Mouse (Mus musculus) B cell, adult 62 days (primary cell): Measurements from ENCODE around the gene Rnaseh2c. TPM values are rescaled to one million over a fixed set of nuclear protein-coding genes. Genes with fewer than 3 reads are reported as not detected.

ENCODE experiments used
- total RNA-seq: library from RNA; stranded (reverse); gene quantifications from 4 replicates; pipeline ENCODE4 v1.2.4, GENCODE M21; 2023

Rnaseh2c gene
- total RNA-seq, result 75.8 to 104 TPM (median 94.4 TPM) in 4 replicates

GRCm38 (mm10) chr19:5601752-5602541 lies at the start of gene Rnaseh2c:
Gene Rnaseh2c (plus strand): TSS chr19:5601873.

GRCm38 (mm10) chr19:5560457-5561041 lies 41.1 kb upstream of the Rnaseh2c start, which contains the start of gene Ovol1:
Gene Ovol1 (minus strand): TSS chr19:5560646.

DNA sequence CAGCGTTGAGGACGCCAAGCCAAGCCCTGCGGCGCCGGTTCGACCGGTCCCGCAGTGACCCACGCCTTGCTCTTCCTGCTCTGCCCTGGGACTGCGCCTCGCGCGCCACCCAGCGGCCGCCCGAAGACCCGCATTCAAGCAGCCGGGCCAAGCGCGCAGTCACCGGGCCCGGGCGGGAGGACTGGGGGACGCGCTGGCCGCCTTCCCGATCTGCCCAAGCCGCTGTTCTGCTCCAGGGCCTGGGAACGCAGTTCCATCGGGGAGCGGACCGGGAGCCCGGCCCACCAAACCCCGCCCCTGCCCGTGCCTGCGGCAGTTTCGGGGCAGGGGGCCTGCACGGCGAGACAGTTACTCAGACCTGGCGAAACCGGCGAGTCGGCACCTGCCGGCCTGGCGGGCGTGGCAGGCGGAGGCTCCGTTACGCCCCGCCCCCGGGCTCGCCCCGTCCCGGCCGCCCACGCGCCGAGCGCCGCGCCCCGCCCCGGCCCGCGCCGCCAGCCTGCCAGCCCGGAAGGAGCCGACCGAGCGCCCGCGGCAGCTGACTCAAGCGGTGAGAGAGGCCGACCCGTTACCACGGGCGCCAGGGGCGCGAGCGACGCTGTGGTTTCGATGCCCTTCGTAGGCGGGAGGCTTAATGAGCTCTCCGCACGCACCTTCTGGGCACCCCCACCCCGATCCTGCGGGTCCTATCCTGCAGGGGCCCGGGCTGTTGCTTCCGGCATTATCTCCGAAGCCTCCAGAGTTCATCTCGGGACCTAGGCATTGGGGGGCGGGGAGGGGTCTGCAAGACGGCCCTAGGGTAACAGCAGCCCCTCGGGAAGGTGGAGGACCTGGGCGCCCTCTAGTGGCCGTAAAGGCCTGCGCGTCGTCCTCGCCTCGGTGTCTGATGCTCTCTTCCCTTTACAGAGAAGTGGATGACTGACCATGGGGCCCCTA lies 33.9 kb upstream of the Rnaseh2c start, which contains the start of gene Ap5b1:
Ap5b1 (plus strand) TSS at position 492 of the 936 bp plus-strand sequence.

GRCm38 (mm10) chr19:5609547-5610404 lies 8.1 kb downstream of the Rnaseh2c start, which contains the start of gene Kat5:
Gene Kat5 (minus strand): TSS chr19:5610237.

DNA sequence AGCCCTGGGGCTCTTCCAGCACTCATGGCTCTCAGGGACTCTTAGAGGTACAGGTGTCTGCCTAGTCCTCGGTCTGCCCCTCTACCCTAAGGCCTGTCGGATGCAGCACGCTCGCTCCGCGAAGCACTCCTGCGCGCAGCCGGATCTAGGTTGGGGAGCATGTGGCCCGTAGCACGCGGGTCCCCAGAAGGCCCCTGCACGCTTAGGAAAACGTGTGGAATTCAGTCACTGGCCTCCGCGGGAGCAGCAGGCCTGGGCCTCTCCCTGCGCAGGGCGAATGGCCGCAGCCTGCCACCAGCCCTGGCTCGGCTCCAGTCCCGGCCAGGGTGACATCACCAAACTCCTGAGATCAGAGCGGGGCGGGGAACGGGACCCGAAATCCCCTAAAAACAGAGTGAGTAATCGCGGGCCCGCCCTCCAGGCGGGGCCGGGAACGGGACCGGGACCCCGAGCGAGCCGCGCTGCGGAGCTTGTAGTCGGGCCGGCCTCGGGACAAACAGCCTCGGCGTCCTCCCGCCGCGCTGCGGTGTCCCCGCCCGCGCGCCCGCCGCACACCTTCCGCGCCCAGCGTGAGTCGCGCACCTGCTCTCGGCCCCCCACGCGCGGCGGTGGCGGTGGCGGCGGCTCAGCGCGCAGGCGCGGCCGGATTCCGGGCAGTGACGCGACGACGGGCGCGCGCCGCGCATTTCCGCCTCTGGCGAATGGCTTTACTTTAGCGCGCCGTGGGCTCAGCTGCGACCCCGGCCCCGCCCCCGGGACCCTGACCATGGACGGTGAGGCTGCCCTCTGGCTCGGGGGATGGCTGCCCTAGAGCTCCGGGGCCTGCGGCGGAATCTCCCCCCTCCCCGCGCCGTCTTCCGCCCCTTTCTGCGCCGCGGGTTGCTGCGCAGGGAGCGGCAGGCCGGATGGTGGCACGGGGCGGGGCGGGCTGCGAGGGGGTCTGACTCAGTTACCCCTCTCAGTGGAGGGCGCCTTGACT lies 35.7 kb downstream of the Rnaseh2c start, which contains the start of gene Rela:
Rela (plus strand) TSS at position 415 of the 979 bp plus-strand sequence.

Other genes with a start within 250 kb of the Rnaseh2c start
- 34.9 to 38.5 TPM (median 36.1 TPM) in 4 replicates for gene Eif1ad, start 235.1 kb upstream of the Rnaseh2c start, total RNA-seq
- 88.3 to 99.9 TPM (median 93.3 TPM) in 4 replicates for gene Banf1, start 234.7 kb upstream of the Rnaseh2c start, total RNA-seq
- 164 to 192 TPM (median 190 TPM) in 4 replicates for gene Sart1, start 213.2 kb upstream of the Rnaseh2c start, total RNA-seq
- not detected in 4 replicates for gene Tsga10ip, start 199.3 kb upstream of the Rnaseh2c start, total RNA-seq
- gene Drap1, start 176.9 kb upstream of the Rnaseh2c start, total RNA-seq, result 152 to 183 TPM (median 166 TPM) in 4 replicates
- gene AI837181, start 176.7 kb upstream of the Rnaseh2c start, total RNA-seq, result 48.5 to 56.8 TPM (median 51.1 TPM) in 4 replicates
- gene Fosl1, start 154.3 kb upstream of the Rnaseh2c start, total RNA-seq, result 0.41 to 2.4 TPM (median 1.2 TPM) in 4 replicates
- 2.5 to 3.4 TPM (median 2.8 TPM) in 4 replicates for gene Ccdc85b, start 144.0 kb upstream of the Rnaseh2c start, total RNA-seq
- gene Fibp, start 141.3 kb upstream of the Rnaseh2c start, total RNA-seq, result 71.4 to 110 TPM (median 105 TPM) in 4 replicates
- gene Ctsw, start 133.4 kb upstream of the Rnaseh2c start, total RNA-seq, result 0.92 to 2.5 TPM (median 1.4 TPM) in 4 replicates
- gene Efemp2, start 127.9 kb upstream of the Rnaseh2c start, total RNA-seq, result not detected in 4 replicates
- gene Mus81, start 113.5 kb upstream of the Rnaseh2c start, total RNA-seq, result 29.5 to 38.4 TPM (median 36.3 TPM) in 4 replicates
- 1,244 to 1,311 TPM (median 1,302 TPM) in 4 replicates for gene Cfl1, start 111.4 kb upstream of the Rnaseh2c start, total RNA-seq
- 1.6 to 3.8 TPM (median 2.1 TPM) in 4 replicates for gene 1700020D05Rik, start 98.1 kb upstream of the Rnaseh2c start, total RNA-seq
- gene Snx32, start 91.3 kb upstream of the Rnaseh2c start, total RNA-seq, result 9.1 to 11.3 TPM (median 9.6 TPM) in 4 replicates
- not detected in 4 replicates for gene Ovol1, start 41.2 kb upstream of the Rnaseh2c start, total RNA-seq
- gene Ap5b1, start 33.8 kb upstream of the Rnaseh2c start, total RNA-seq, result 15.4 to 17.9 TPM (median 15.7 TPM) in 4 replicates
- gene Kat5, start 8.4 kb downstream of the Rnaseh2c start, total RNA-seq, result 102 to 119 TPM (median 114 TPM) in 4 replicates
- 140 to 161 TPM (median 148 TPM) in 4 replicates for gene Rela, start 35.6 kb downstream of the Rnaseh2c start, total RNA-seq
- gene Sipa1, start 61.8 kb downstream of the Rnaseh2c start, total RNA-seq, result 565 to 597 TPM (median 588 TPM) in 4 replicates
- gene Map3k11, start 86.9 kb downstream of the Rnaseh2c start, total RNA-seq, result 55.2 to 63.2 TPM (median 57.8 TPM) in 4 replicates
- gene Pcnx3, start 87.0 kb downstream of the Rnaseh2c start, total RNA-seq, result 193 to 226 TPM (median 206 TPM) in 4 replicates
- not detected in 4 replicates for gene Kcnk7, start 102.5 kb downstream of the Rnaseh2c start, total RNA-seq
- gene Ehbp1l1, start 124.4 kb downstream of the Rnaseh2c start, total RNA-seq, result 50.4 to 54.6 TPM (median 51.6 TPM) in 4 replicates
- gene Fam89b, start 127.8 kb downstream of the Rnaseh2c start, total RNA-seq, result 18.2 to 22.6 TPM (median 21.3 TPM) in 4 replicates
- gene Ltbp3, start 139.0 kb downstream of the Rnaseh2c start, total RNA-seq, result not detected in 4 replicates
- 78.0 to 85.4 TPM (median 79.7 TPM) in 4 replicates for gene Scyl1, start 169.5 kb downstream of the Rnaseh2c start, total RNA-seq